8 mouse cellular contexts compared by ENCODE assay signal in genomic region chr12:72070327-72071269, GRCm38 (mm10). TPM values are rescaled to one million over a fixed set of nuclear protein-coding genes. Genes with fewer than 3 reads are reported as not detected.
DNase-seq lines count a peak whose midpoint lies in the region; ATAC-seq lines count a peak whose summit lies in the region.

TSS of gene Gpr135 (minus strand) at chr12:72071125.

- H3K27me3 ChIP-seq in intestine, embryonic 14.5 days (replicated peaks; ENCODE audit: control insufficient read depth, insufficient read depth, low read length): peaks cover 11% of the 10 kb centered on the region
- H3K27me3 ChIP-seq in megakaryocyte, embryonic 14.5 days (replicated peaks): peaks cover 65% of the 10 kb centered on the region

- peak within 1 kb of the TSS; percentile 54 for H3K4me3 ChIP-seq in intestine, embryonic 14.5 days (ENCODE audit: low read depth, low read length)
- peak within 1 kb of the TSS; percentile 94 for H3K4me3 ChIP-seq in megakaryocyte, embryonic 14.5 days (replicated peaks)

- 0 out of 2 replicates have a peak, but pooled peaks cover 8% of the 10 kb centered on the region for H3K4me1 ChIP-seq in intestine, embryonic 14.5 days (replicated peaks; ENCODE audit: control insufficient read depth, insufficient read depth, low read length)
- peaks cover 20% of the 10 kb centered on the region for H3K4me1 ChIP-seq in megakaryocyte, embryonic 14.5 days

- peak within 1 kb of the TSS; percentile 97 for H3K4me2 ChIP-seq in intestine, embryonic 14.5 days (ENCODE audit: low read length)

- no peaks in the 10 kb centered on the region for H3K9me3 ChIP-seq in intestine, embryonic 14.5 days (ENCODE audit: control insufficient read depth, low read length)
- H3K9me3 ChIP-seq in megakaryocyte, embryonic 14.5 days: peaks cover 23% of the 10 kb centered on the region

- intact Hi-C loops in left cerebral cortex, postnatal 10 days (cut with DNase I): no loop called here

- peaks cover 6% of the 10 kb centered on the region; the same call in 1 of the 2 replicates for H3K36me3 ChIP-seq in intestine, embryonic 14.5 days (ENCODE audit: control insufficient read depth, insufficient read depth, low read length)
- no peaks in the 10 kb centered on the region for H3K36me3 ChIP-seq in megakaryocyte, embryonic 14.5 days (replicated peaks; ENCODE audit: low read length)

- H3K9ac ChIP-seq in intestine, embryonic 14.5 days (ENCODE audit: low read length): peak within 1 kb of the TSS; percentile 55

- H3K27ac ChIP-seq in intestine, embryonic 14.5 days (ENCODE audit: low read depth): no peak within 1 kb of the TSS

- peak; percentile 87 to 88 for DNase-seq in adrenal gland, adult 18-20 months (ENCODE audit: low spot score in 2 of 2)
- peak; percentile 94 for DNase-seq in embryo, embryonic 10 days (ENCODE audit: low spot score)
- DNase-seq in gastrocnemius, postnatal 25 days: peak; percentile 78
- peak; percentile 94 for DNase-seq in intestine, embryonic 14.5 days (ENCODE audit: low spot score)
- peak; percentile 84 to 88 for DNase-seq in left cerebral cortex, postnatal 10 days (ENCODE audit: extremely low spot score in 1 of 2, low spot score in 2 of 2)
- peak; percentile 90 for DNase-seq in right cerebral cortex, adult 18-20 months
- DNase-seq in urinary bladder, adult 18-20 months (ENCODE audit: low spot score in 2 of 2): peak; percentile 70 to 85

- ATAC-seq in intestine, embryonic 14.5 days (replicated peaks; ENCODE audit: low FRiP score, low TSS enrichment, low read depth): peak; percentile 84

- WGBS in intestine, embryonic 14.5 days: under 1% methylated on average over 92 of the region's 94 CpGs

RNA-seq across cellular contexts. Expression of gene Gpr135, which starts in this region (rescaled TPM):
- 1 to 10 TPM; 2.4 to 3.1 TPM for total RNA-seq in adrenal gland, adult 18-20 months (2021)
- under 1 TPM; 0.20 to 0.32 TPM for total RNA-seq in gastrocnemius, postnatal 25 days (2021)
- polyA plus RNA-seq in intestine, embryonic 14.5 days (2014; fragmentation: Nextera tagmentation; extraction: Ambion mirVana): 0.69 and 0.95 TPM in 2 replicates
- 10 to 100 TPM; 14.1 to 15.5 TPM for total RNA-seq in left cerebral cortex, postnatal 10 days (2021)
- polyA plus RNA-seq in megakaryocyte, embryonic 14.5 days (2012; ENCODE audit: insufficient read depth, low replicate concordance): not detected in 2 replicates

Comparison
In these comparisons a context has a peak if more than half of its experiments do, and no peak if none do; other contexts are left out.
1. Peak in DNase-seq in gastrocnemius, postnatal 25 days; RNA of the gene not detected or under 1 TPM.
2. Peak in DNase-seq, ATAC-seq, H3K4me3 ChIP-seq, H3K9ac ChIP-seq and H3K4me2 ChIP-seq in intestine, embryonic 14.5 days; RNA of the gene not detected or under 1 TPM.